Mouse (Mus musculus): ENCODE measurements around the gene H2-DMb2.

DNA sequence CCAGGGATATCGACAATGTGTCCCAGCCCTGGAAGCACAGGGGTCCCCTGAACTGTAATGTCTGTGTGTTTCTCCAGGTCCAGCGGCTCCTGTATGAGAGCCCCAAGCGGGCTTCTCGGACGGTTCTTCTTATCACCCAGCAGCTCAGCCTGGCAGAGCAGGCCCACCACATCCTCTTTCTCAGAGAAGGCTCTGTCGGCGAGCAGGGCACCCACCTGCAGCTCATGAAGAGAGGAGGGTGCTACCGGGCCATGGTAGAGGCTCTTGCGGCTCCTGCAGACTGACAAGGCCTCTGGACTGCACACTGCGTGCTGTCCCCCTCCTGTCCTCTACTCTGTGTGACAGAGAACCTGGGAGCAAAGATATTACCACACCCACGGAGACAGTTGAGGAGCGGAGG lies 53.4 kb downstream of the H2-DMb2 start:
- no peak for TF ChIP-seq CTCF (conservative IDR thresholded peaks at IDR 0.05; ENCODE audit: low read length)
- TF ChIP-seq NANOG (IDR thresholded peaks at IDR 0.05; ENCODE audit: borderline replicate concordance, low read length) = no peak
